Mouse (Mus musculus) stomach, postnatal 0 days (tissue): ENCODE data around the gene Glis2. TPM values are rescaled to one million over a fixed set of nuclear protein-coding genes. Genes with fewer than 3 reads are reported as not detected.

Experiments
- ATAC-seq: fragments of 200-750 bp; cut with Nextera tagmentation; 2 replicates; pipeline ENCODE4 v1.8.0; 2017; ENCODE audit not compliant: low FRiP score, low TSS enrichment
- DNase-seq: peaks from one replicate; pipeline ENCODE4 v3.0.0-alpha.2; 2016; ENCODE audit warnings: low spot score
- H3K27ac ChIP-seq: fragments of 300-500 bp; sonication (generic); replicated peaks from 2 replicates; pipeline ENCODE4 v1.5.1; 2014; ENCODE audit warnings: mild to moderate bottlenecking, control low read depth
- H3K27me3 ChIP-seq: fragments of 300-500 bp; sonication (generic); 2 replicates; pipeline ENCODE4 v1.6.1; 2014; ENCODE audit warnings: low read length; ENCODE audit not compliant: control insufficient read depth, insufficient read depth
- H3K36me3 ChIP-seq: fragments of 300-500 bp; sonication (generic); 2 replicates; pipeline ENCODE4 v1.6.1; 2014; ENCODE audit warnings: low read length, mixed read lengths; ENCODE audit not compliant: control insufficient read depth, insufficient read depth
- H3K4me1 ChIP-seq: fragments of 300-500 bp; sonication (generic); replicated peaks from 2 replicates; pipeline ENCODE4 v1.6.1; 2014; ENCODE audit warnings: antibody characterized with exemption; ENCODE audit not compliant: control insufficient read depth, insufficient read depth
- H3K4me2 ChIP-seq: fragments of 300-500 bp; sonication (generic); replicated peaks from 2 replicates; pipeline ENCODE4 v1.6.1; 2014; ENCODE audit warnings: low read depth, mild to moderate bottlenecking, control low read depth, moderate library complexity
- H3K4me3 ChIP-seq: fragments of 300-500 bp; sonication (generic); 2 replicates; pipeline ENCODE4 v1.5.1; 2014; ENCODE audit warnings: low read depth, low read length, control low read depth
- H3K9ac ChIP-seq: fragments of 300-500 bp; sonication (generic); 2 replicates; pipeline ENCODE4 v1.6.1; 2014; ENCODE audit warnings: mild to moderate bottlenecking, low read length, control low read depth, mixed read lengths
- H3K9me3 ChIP-seq: fragments of 300-500 bp; sonication (generic); 2 replicates; pipeline ENCODE4 v1.6.1; 2016; ENCODE audit warnings: low read length; ENCODE audit not compliant: control insufficient read depth
- CTCF ChIP-seq: IDR thresholded peaks from 2 replicates; pipeline ENCODE4 v1.5.1; 2016; ENCODE audit warnings: antibody characterized with exemption, low read depth, mild to moderate bottlenecking, moderate library complexity
- EP300 ChIP-seq: optimal IDR thresholded peaks from 2 replicates; pipeline ENCODE3; 2016; ENCODE audit warnings: antibody characterized with exemption
- WGBS: fragments of 180-500 bp; shearing (Covaris S2); extraction: QIAGEN DNeasy Blood & Tissue Kit; methylation state at CpG from one replicate; pipeline ENCODE4 v1.1.7; 2014; 5-methylcytosine and 5-hydroxymethylcytosine counted together
- polyA plus RNA-seq: library from polyadenylated mRNA; unstranded; fragments of >200 nt; fragmentation: Nextera tagmentation; extraction: Ambion mirVana; gene quantifications from 2 replicates; pipeline ENCODE4 v1.2.1, GENCODE M21; 2015

The Glis2 gene
- polyA plus RNA-seq, 1 experiment from 2014 or later: 11.7 TPM

GRCm38 (mm10) chr16:4629950-4630349 is 35.4 kb downstream of the Glis2 start:
- no peaks in the 10 kb centered on the region for H3K4me1 ChIP-seq
- DNase-seq (peak; percentile 83), ATAC-seq (peak; percentile 59)
- H3K4me2 ChIP-seq: no peak overlapping the region
- H3K9me3 ChIP-seq: no peaks in the 10 kb centered on the region
- no peak overlapping the region for H3K4me3 ChIP-seq
- 23% methylated on average over 6 of the region's 6 CpGs for WGBS
- no peak overlapping the region for H3K27ac ChIP-seq
- TF ChIP-seq CTCF (peak; percentile 99), EP300 (no peak)
- H3K36me3 ChIP-seq: peaks cover 3% of the 10 kb centered on the region; the same call in 1 of the 2 replicates
- H3K27me3 ChIP-seq: no peaks in the 10 kb centered on the region
- H3K9ac ChIP-seq: no peak overlapping the region

- H3K36me3 ChIP-seq: peaks cover 3% of the 10 kb centered on the region
- ATAC-seq (peak; percentile 66), DNase-seq (peak; percentile 74)
- no peak overlapping the region for H3K4me2 ChIP-seq
- WGBS: 37% methylated on average over 7 of the region's 7 CpGs
- no peaks in the 10 kb centered on the region for H3K27me3 ChIP-seq
- H3K9me3 ChIP-seq: no peaks in the 10 kb centered on the region
- no peak overlapping the region for H3K4me3 ChIP-seq
- TF ChIP-seq CTCF: peak; percentile 76
- TF ChIP-seq EP300: no peak
- no peaks in the 10 kb centered on the region for H3K4me1 ChIP-seq
- H3K27ac ChIP-seq: no peak overlapping the region
- H3K9ac ChIP-seq: no peak overlapping the region
These were observed 37.5 kb downstream of the Glis2 start for GRCm38 (mm10) chr16:4632050-4632449.

GRCm38 (mm10) chr16:4633661-4634060 is 39.1 kb downstream of the Glis2 start:
- no peak overlapping the region for H3K9ac ChIP-seq
- no peaks in the 10 kb centered on the region for H3K4me1 ChIP-seq
- no peak overlapping the region for H3K4me3 ChIP-seq
- H3K36me3 ChIP-seq: no peaks in the 10 kb centered on the region; the same call in none of the 2 replicates
- DNase-seq (no peak), ATAC-seq (no peak)
- TF ChIP-seq CTCF: no peak
- no peak for TF ChIP-seq EP300
- no peaks in the 10 kb centered on the region for H3K27me3 ChIP-seq
- no peaks in the 10 kb centered on the region for H3K9me3 ChIP-seq
- no peak overlapping the region for H3K4me2 ChIP-seq
- WGBS: 97% methylated on average over 3 of the region's 3 CpGs
- no peak overlapping the region for H3K27ac ChIP-seq

- no peaks in the 10 kb centered on the region for H3K27me3 ChIP-seq
- no peak overlapping the region for H3K27ac ChIP-seq
- no peak overlapping the region for H3K4me2 ChIP-seq
- no peaks in the 10 kb centered on the region; the same call in none of the 2 replicates for H3K36me3 ChIP-seq
- H3K4me3 ChIP-seq: no peak overlapping the region
- no peak for DNase-seq
- TF ChIP-seq CTCF: no peak
- no peak for TF ChIP-seq EP300
- no peaks in the 10 kb centered on the region for H3K4me1 ChIP-seq
- no peak overlapping the region for H3K9ac ChIP-seq
- WGBS: 87% methylated on average over 9 of the region's 9 CpGs
- H3K9me3 ChIP-seq: no peaks in the 10 kb centered on the region
- no peak for ATAC-seq
These were observed 40.2 kb downstream of the Glis2 start for GRCm38 (mm10) chr16:4634681-4635080.

- ATAC-seq (no peak), DNase-seq (no peak)
- Histone ChIP-seq H3K4me2 (no peak overlapping the region), H3K36me3 (no peaks in the 10 kb centered on the region; the same call in none of the 2 replicates), H3K4me3 (no peak overlapping the region), H3K9me3 (no peaks in the 10 kb centered on the region), H3K27ac (no peak overlapping the region), H3K4me1 (peaks cover 2% of the 10 kb centered on the region; the same call in 1 of the 2 replicates), H3K9ac (no peak overlapping the region), H3K27me3 (no peaks in the 10 kb centered on the region)
- WGBS: 73% methylated on average over 4 of the region's 4 CpGs
- no peak for TF ChIP-seq CTCF
- no peak for TF ChIP-seq EP300
These were observed 41.2 kb downstream of the Glis2 start for GRCm38 (mm10) chr16:4635760-4636159.

- Histone ChIP-seq H3K27me3 (no peaks in the 10 kb centered on the region), H3K9ac (no peak overlapping the region), H3K36me3 (no peaks in the 10 kb centered on the region; the same call in 1 of the 2 replicates), H3K4me2 (no peak overlapping the region), H3K27ac (no peak overlapping the region), H3K4me3 (no peak overlapping the region), H3K4me1 (peaks cover 19% of the 10 kb centered on the region), H3K9me3 (no peaks in the 10 kb centered on the region)
- no peak for ATAC-seq
- WGBS: 86% methylated on average over 3 of the region's 3 CpGs
- no peak for DNase-seq
- TF ChIP-seq CTCF (no peak), EP300 (no peak)
These were observed 44.4 kb downstream of the Glis2 start for GRCm38 (mm10) chr16:4638891-4639390.
